ENCODE assay signal across 13 mouse cellular contexts in genomic region chr10:42995484-42995895, GRCm38 (mm10).
DNase-seq lines count a peak whose midpoint lies in the region; ATAC-seq and TF ChIP-seq lines count a peak whose summit lies in the region.
"Had no signal": no experiment of that assay in that cellular context is flagged by ENCODE, and none has a peak within 500 bp of the region (broad histone marks: within the 10 kb centered on the region; RNA-seq: fewer than 3 reads in every experiment).

No protein-coding gene starts in this region.

- H3K27me3 ChIP-seq in hindbrain, embryonic 12.5 days, result peaks cover 4% of the 10 kb centered on the region; the same call in 1 of the 2 replicates
- H3K27me3 ChIP-seq in hindbrain, embryonic 16.5 days (replicated peaks; ENCODE audit: control insufficient read depth, insufficient read depth, low read length), result no peaks in the 10 kb centered on the region
- H3K27me3 ChIP-seq in embryonic facial prominence, embryonic 14.5 days (replicated peaks; ENCODE audit: control insufficient read depth, insufficient read depth, low read length), result no peaks in the 10 kb centered on the region
- H3K27me3 ChIP-seq in limb, embryonic 14.5 days (ENCODE audit: control insufficient read depth, insufficient read depth, low read length), result no peaks in the 10 kb centered on the region

- no peak overlapping the region for H3K9ac ChIP-seq in hindbrain, embryonic 12.5 days
- no peak overlapping the region for H3K9ac ChIP-seq in hindbrain, embryonic 16.5 days (ENCODE audit: low read depth, low read length)
- no peak overlapping the region for H3K9ac ChIP-seq in embryonic facial prominence, embryonic 14.5 days (ENCODE audit: low read depth, low read length)
- H3K9ac ChIP-seq in limb, embryonic 14.5 days (ENCODE audit: low read depth, low read length, severe bottlenecking), result no peak overlapping the region

- peaks cover 29% of the 10 kb centered on the region for H3K4me1 ChIP-seq in hindbrain, embryonic 12.5 days
- peaks cover 16% of the 10 kb centered on the region for H3K4me1 ChIP-seq in hindbrain, embryonic 16.5 days (ENCODE audit: control insufficient read depth, insufficient read depth, low read depth, low read length)
- H3K4me1 ChIP-seq in embryonic facial prominence, embryonic 14.5 days (ENCODE audit: control insufficient read depth, insufficient read depth, low read length), result peaks cover 22% of the 10 kb centered on the region
- peaks cover 18% of the 10 kb centered on the region for H3K4me1 ChIP-seq in limb, embryonic 14.5 days (ENCODE audit: control insufficient read depth, insufficient read depth, low read length)

- TF ChIP-seq POLR2A in limb, embryonic 14.5 days (IDR thresholded peaks at IDR 0.05; ENCODE audit: borderline replicate concordance, extremely low read depth, insufficient read depth, insufficient read length), result no peak

- 46% methylated on average over 13 of the region's 13 CpGs for WGBS in hindbrain, embryonic 12.5 days
- WGBS in hindbrain, embryonic 16.5 days, result 53% methylated on average over 13 of the region's 13 CpGs
- 12% methylated on average over 13 of the region's 13 CpGs for WGBS in embryonic facial prominence, embryonic 14.5 days
- WGBS in limb, embryonic 14.5 days, result 19% methylated on average over 13 of the region's 13 CpGs

- intact Hi-C loops in left cerebral cortex, postnatal 25 days (cut with DNase I), result no loop called here

- H3K4me3 ChIP-seq in hindbrain, embryonic 12.5 days, result no peak overlapping the region
- H3K4me3 ChIP-seq in hindbrain, embryonic 16.5 days (ENCODE audit: low read length), result no peak overlapping the region
- H3K4me3 ChIP-seq in embryonic facial prominence, embryonic 14.5 days (ENCODE audit: low read depth, low read length), result no peak overlapping the region
- H3K4me3 ChIP-seq in limb, embryonic 14.5 days (replicated peaks; ENCODE audit: low read length), result no peak overlapping the region
- H3K4me3 ChIP-seq: midbrain, embryonic 10.5 days had no signal

- ATAC-seq in hindbrain, embryonic 12.5 days (ENCODE audit: low FRiP score), result no peak
- ATAC-seq in hindbrain, embryonic 16.5 days, result no peak
- peak; percentile 70 for ATAC-seq in embryonic facial prominence, embryonic 14.5 days (ENCODE audit: low read depth)
- peak; percentile 38; the same call in 1 of the 2 replicates for ATAC-seq in limb, embryonic 14.5 days (ENCODE audit: low FRiP score, low read depth)
- ATAC-seq: intestine, embryonic 16.5 days had no signal

- H3K27ac ChIP-seq in hindbrain, embryonic 12.5 days, result peak overlapping the region; percentile 62; the same call in 1 of the 2 replicates
- H3K27ac ChIP-seq in hindbrain, embryonic 16.5 days (ENCODE audit: low read depth, low read length), result no peak overlapping the region
- H3K27ac ChIP-seq in embryonic facial prominence, embryonic 14.5 days (replicated peaks; ENCODE audit: low read depth, low read length), result peak overlapping the region; percentile 65
- H3K27ac ChIP-seq in limb, embryonic 14.5 days (replicated peaks; ENCODE audit: low read depth, low read length), result no peak overlapping the region
- H3K27ac ChIP-seq: midbrain, embryonic 10.5 days had no signal

- no peak overlapping the region for H3K4me2 ChIP-seq in hindbrain, embryonic 12.5 days (replicated peaks)
- no peak overlapping the region for H3K4me2 ChIP-seq in hindbrain, embryonic 16.5 days (ENCODE audit: low read length)
- no peak overlapping the region for H3K4me2 ChIP-seq in embryonic facial prominence, embryonic 14.5 days (ENCODE audit: low read depth, low read length)
- no peak overlapping the region for H3K4me2 ChIP-seq in limb, embryonic 14.5 days (replicated peaks; ENCODE audit: low read depth, low read length, severe bottlenecking)

- DNase-seq in embryo, embryonic 11 days, result peak; percentile 58
- DNase-seq in embryonic facial prominence, embryonic 14.5 days (ENCODE audit: low spot score), result peak; percentile 84
- DNase-seq in limb, embryonic 14.5 days (ENCODE audit: low spot score), result no peak
- no peak for DNase-seq in left cerebral cortex, postnatal 25 days (ENCODE audit: low spot score in 2 of 2)
- DNase-seq in thymus, postnatal 14 days, result no peak
- DNase-seq: cerebellum, postnatal 14 days; left cerebral cortex, postnatal 4 days; lung, adult 2 months; thymus, postnatal 36 days had no signal

- H3K9me3 ChIP-seq in hindbrain, embryonic 12.5 days (replicated peaks), result no peaks in the 10 kb centered on the region
- no peaks in the 10 kb centered on the region for H3K9me3 ChIP-seq in hindbrain, embryonic 16.5 days (ENCODE audit: control insufficient read depth, low read length)
- H3K9me3 ChIP-seq in embryonic facial prominence, embryonic 14.5 days (ENCODE audit: control insufficient read depth, low read length), result no peaks in the 10 kb centered on the region
- no peaks in the 10 kb centered on the region for H3K9me3 ChIP-seq in limb, embryonic 14.5 days (ENCODE audit: control insufficient read depth, low read length)
- H3K9me3 ChIP-seq: midbrain, embryonic 10.5 days had no signal

- H3K36me3 ChIP-seq in hindbrain, embryonic 12.5 days, result no peaks in the 10 kb centered on the region
- no peaks in the 10 kb centered on the region for H3K36me3 ChIP-seq in hindbrain, embryonic 16.5 days (ENCODE audit: control insufficient read depth, insufficient read depth, low read length)
- no peaks in the 10 kb centered on the region for H3K36me3 ChIP-seq in embryonic facial prominence, embryonic 14.5 days (ENCODE audit: control insufficient read depth, insufficient read depth, low read length)
- H3K36me3 ChIP-seq in limb, embryonic 14.5 days (ENCODE audit: control insufficient read depth, insufficient read depth, low read length), result no peaks in the 10 kb centered on the region
- H3K36me3 ChIP-seq: midbrain, embryonic 10.5 days had no signal

Comparison
In these comparisons a context has a peak if more than half of its experiments do, and no peak if none do; other contexts are left out.
1. H3K27ac ChIP-seq: peak in hindbrain, embryonic 12.5 days (single experiment) and embryonic facial prominence, embryonic 14.5 days (single experiment); none in hindbrain, embryonic 16.5 days (single experiment) and limb, embryonic 14.5 days (single experiment).
2. ATAC-seq: peak in embryonic facial prominence, embryonic 14.5 days (single experiment) and limb, embryonic 14.5 days (single experiment); none in hindbrain, embryonic 12.5 days (single experiment) and hindbrain, embryonic 16.5 days (single experiment).
3. DNase-seq: peak in embryo, embryonic 11 days (single experiment) and embryonic facial prominence, embryonic 14.5 days (single experiment); none in limb, embryonic 14.5 days (single experiment), left cerebral cortex, postnatal 25 days (0 of 2) and thymus, postnatal 14 days (single experiment).